Mouse (Mus musculus): Measurements from ENCODE around the gene Pxn.

GRCm38 (mm10) chr5:115572679-115573535 lies 66.4 kb downstream of the Pxn start:
- TF ChIP-seq POLR2A (IDR thresholded peaks at IDR 0.05; ENCODE audit: extremely low read depth, insufficient read depth, low read length) (no peak), CTCF (IDR thresholded peaks at IDR 0.05; ENCODE audit: low read depth, low read length) (no peak)

All from liver, adult 2 months (tissue).